Mouse (Mus musculus): Measurements from ENCODE around the gene Sycp2l.

The Sycp2l gene

DNA sequence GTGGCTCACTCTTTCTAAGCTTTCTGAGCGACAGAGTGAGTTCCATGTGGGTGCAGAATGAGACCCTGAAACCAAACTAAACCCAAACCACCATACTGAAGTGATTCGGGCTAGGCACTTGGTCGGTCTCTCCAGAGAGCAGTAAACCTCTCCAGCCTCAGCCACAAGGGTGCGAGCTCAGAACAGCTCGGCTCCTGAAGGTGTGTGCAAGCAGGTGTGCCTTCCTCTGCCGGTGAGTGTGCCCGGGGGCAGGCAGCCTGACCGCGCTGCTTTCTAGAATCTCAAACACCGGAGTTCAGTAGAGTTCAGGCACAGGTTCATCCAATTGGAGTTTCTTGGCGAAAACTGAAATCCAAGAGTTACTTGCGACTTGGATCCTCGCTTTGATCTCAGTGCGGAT lies at the start of gene Sycp2l:
Sycp2l (plus strand) TSS at position 368 of the 400 bp plus-strand sequence.
- peak; percentile 40 for DNase-seq (ENCODE audit: low read depth, low spot score)

DNA sequence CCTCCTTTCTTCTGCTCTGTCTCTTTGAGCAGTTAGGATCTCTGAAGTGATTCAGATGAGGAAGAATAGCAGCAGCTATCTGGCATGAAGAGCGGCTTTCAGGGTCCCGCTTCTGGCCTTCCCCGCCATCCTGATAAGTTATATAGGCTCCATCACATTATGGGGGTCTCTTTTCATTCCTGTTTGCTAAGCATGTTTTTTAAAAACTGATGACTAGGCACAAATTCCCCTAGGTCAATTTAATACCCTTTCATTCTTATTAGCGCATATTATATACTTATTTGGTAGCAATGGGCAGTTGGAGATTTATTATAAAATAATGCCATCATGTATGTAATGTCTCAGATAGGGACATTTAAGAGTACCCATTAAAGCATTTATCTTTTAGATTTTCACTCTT lies 46.5 kb upstream of the Sycp2l start:
- no peak for DNase-seq (ENCODE audit: low read depth, low spot score)

DNA sequence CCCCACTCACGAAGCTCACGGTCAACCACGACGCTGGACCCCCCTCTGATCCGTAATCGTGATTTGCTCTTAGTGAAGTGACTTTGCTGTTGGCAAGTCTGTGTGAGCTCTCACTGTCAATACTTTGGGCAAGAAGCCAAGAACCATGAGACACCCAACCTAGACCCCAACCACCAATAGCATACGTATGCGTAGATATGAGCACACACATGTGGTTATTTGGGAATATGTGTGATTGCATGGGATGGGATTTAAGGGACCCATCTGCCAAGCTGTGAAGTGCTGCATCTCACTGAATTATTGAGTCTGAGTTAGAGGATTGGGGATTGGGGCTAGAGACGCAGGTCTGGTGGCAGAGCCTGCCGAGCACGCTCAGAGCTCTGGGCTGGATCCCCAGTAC lies 42.5 kb upstream of the Sycp2l start:
- no peak for DNase-seq (ENCODE audit: low read depth, low spot score)

DNA sequence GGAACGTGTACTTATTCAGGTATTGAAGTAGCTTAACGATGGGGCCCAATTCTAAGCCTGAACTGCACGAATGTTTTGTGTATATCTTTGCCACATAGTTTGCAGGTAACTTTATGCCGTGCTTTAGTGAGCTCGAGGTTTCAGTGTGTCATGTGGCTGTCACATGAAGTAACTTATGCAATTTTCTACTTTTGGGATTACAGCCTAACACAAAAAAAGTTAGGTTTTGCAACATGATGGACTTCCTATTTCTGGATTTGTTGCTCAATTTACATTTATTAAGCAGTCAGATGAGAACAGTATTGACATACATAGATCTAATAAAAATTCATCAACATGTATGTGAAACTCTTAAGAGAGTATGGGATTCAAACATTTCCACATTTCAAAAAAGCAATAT lies 40.3 kb upstream of the Sycp2l start:
- no peak for DNase-seq (ENCODE audit: low read depth, low spot score)

DNA sequence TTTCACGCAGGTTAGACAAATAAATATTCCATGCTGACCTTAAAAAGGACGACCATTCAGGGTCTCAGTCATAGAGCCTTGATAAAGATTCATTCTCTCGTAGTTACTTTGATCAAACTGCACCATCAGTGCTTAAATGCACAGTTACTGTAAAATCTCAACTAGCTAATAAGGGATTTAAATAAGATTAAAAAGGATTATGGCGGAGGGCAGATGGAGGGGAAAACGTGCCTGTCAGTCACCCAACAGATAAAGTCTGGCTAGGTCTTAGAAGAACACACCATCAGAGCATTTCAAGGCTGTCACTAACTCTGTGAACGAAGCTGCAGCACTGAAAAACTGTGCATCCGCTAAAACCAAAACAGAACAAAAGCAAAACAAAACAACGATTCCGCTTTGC lies 36.2 kb upstream of the Sycp2l start:
- DNase-seq (ENCODE audit: low read depth, low spot score), result no peak

DNA sequence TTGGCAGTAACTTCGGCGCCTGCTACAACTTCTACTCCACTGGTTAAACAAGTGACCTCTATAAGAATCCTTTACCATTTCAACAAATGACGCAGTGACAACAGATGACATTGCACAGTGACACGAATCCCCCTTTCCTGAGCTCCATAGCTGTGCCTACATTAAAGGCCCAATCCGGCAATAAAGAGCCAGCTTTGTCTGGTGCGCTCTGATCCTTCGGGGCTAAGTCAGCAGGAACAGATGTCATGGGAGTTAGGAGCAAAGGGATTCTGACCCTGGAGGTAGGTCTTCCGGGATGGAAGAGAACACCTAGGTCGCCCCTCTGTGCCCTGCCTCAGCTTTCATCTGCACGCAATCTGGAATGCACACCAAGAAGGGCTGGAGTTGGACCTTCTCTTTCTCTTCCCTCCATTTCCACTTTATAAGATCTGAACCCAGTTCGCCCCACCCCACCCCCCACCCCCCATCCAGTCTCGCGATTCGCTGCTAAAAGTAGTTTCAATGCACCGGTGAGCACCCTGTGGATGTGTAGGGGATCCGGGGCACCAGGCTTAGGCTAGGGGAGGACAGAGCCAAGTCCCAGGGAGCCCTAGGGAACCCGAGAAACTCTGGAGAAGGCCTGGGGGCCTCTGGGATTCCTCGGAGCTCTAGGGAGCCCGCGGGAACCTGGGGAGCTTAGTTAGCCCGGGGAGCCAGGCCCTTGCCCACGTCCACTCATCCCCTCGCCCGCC lies 35.3 kb upstream of the Sycp2l start:
- DNase-seq (ENCODE audit: low read depth, low spot score), result peak; percentile 11

DNA sequence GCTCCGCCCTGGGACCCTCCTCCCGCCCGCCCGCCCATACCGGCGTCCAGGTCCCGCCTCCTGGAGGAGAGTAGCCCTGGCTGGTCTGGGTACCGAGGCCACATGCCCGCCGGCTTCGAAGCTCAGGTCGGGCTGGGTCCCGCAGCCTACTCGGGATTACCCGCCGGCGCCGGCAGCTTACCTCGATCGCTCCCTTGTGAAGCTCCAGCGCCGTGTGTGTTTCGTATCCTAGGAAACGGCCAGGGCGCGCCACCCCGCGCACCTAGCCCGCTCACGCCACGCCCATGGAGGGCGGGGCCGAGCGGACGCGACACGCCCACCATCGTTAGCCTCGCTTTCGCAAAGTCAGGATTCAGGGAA lies 34.7 kb upstream of the Sycp2l start, which contains the start of gene Mak:
Mak (minus strand) TSS at position 286 of the 360 bp plus-strand sequence.
- DNase-seq (ENCODE audit: low read depth, low spot score), result peak; percentile 89

DNA sequence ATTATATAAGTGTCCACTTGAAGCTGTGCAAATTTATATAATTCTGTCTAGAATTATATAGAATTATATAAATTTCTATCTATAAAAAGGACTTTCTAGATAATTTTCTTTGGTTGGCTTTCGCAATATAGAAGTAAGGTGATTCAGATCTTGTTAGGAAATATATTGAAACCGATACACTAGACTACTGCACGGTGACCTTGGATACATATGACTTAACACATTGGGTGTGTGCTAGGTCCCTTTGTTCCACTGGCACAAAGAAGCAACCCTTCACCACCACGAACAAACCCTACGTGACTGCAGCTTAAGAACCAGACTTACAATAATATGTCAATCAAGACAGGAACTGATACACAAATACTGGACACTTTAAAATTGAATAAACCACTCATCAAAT lies 34.2 kb upstream of the Sycp2l start:
- DNase-seq (ENCODE audit: low read depth, low spot score), result no peak

DNA sequence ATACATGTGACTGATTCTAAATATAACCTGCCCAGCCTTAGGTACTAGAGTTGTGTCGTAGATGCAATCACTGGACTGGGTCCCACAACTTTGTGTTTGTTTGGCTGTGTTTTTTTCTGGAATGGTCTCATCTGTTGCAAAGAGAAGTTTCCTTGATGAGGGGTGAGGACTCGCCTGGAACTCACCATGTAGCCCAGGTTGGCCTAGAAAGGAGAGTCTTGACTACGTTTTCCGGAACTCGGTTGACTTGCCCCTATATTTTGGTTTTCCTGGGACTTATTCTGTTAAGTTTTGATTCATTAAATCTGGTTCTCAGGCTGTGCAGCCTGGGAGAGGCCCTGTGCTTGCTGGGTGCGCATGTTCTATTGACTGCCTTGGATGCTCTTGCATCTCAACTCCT lies 33.4 kb upstream of the Sycp2l start:
- DNase-seq (ENCODE audit: low read depth, low spot score), result no peak

DNA sequence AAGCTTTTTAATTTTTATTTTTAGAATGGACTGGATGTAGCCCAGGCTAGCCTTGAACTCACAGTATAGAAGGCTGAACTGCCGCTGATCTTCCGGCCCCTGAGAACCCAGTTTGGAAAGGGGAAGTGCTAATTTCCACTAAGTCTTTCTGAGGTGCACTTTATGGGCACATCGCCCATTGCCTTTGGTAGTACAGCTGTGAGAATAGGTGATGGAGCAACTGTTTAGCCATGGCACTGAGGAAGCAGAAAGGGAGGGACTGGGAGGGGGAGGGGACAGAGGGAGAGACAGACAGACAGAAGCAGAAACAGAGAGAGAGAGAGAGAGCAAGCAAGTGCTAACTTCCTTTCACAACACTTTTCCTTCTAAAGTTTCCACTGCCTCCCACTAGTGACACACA lies 29.6 kb upstream of the Sycp2l start:
- no peak for DNase-seq (ENCODE audit: low read depth, low spot score)

DNA sequence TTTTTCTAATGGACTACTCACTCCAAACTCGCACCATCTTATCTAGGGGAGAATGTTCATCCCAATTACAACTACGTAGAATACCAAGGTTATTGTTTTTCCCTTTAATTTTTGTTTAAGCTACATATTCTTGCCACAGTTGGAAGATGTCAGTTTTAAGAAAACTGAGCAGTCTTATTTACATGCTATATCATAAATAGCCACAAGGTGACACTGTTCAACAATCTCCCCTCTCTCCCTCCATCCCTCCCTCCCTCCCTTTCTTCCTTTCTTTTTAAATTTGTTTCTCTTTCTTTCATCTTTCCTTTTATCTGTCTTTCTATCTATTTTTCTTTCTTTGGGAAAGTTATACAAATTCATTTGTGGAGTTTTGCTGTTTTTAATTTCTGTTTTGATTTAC lies 29.0 kb upstream of the Sycp2l start:
- DNase-seq (ENCODE audit: low read depth, low spot score), result peak; percentile 41

DNA sequence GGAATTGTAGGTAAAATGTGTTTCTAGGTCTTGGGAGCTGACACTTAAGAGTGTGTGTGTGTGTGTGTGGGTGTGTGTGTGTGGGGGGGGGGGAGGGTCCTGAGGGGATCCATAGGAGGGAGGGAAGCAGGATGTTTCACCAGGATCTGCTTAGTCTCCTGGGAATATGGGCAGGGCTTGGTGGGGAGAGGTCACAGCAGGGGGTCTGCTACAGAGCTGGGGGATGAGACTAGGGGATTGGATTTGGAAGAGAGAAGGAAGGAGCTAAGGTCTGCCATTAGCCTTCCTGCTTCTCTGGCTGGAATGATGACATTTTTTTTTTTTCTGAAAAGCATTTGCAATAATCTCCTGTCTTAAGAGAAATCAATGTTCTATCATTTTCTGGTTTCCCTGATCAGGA lies 25.4 kb upstream of the Sycp2l start:
- peak; percentile 61 for DNase-seq (ENCODE audit: low read depth, low spot score)

DNA sequence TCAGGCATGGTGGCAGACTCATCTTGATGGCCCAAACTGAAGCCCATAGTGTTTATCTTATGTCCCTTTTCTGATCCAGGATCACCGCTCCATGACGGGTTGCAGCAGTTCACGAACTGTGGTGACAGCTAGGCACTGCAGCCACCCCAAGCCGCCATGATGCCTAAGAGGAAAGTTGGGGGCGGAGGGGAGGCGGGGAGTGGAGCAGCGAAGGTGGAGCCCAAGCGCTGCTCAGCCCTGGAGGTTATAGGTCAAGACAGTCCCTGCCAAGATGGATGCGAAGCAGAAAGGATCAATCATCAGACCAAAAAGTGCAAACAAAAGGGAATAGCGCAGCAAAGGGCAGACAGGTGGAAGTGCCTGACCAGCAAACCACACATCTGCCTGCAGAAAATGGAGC lies 22.8 kb upstream of the Sycp2l start:
- DNase-seq (ENCODE audit: low read depth, low spot score), result peak; percentile 68

DNA sequence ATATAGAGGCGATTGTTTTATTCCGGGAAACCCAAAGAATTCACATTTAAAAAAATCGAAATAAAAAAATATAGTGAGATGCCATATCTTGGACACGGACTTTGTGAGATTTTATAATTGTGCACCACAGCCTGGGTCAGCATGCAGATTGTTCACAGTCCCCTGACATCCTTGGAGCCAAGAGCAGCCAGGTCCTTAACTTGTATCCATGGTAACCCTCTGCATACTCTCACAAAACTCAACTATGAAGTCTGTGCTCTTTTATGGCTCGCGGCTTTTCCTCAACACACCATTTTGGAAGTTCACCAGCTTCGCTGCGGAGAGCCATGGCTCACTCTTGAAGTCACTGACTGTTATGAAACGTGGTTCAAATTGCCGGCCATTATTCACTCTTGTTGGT lies 19.9 kb upstream of the Sycp2l start:
- no peak for DNase-seq (ENCODE audit: low read depth, low spot score)

DNA sequence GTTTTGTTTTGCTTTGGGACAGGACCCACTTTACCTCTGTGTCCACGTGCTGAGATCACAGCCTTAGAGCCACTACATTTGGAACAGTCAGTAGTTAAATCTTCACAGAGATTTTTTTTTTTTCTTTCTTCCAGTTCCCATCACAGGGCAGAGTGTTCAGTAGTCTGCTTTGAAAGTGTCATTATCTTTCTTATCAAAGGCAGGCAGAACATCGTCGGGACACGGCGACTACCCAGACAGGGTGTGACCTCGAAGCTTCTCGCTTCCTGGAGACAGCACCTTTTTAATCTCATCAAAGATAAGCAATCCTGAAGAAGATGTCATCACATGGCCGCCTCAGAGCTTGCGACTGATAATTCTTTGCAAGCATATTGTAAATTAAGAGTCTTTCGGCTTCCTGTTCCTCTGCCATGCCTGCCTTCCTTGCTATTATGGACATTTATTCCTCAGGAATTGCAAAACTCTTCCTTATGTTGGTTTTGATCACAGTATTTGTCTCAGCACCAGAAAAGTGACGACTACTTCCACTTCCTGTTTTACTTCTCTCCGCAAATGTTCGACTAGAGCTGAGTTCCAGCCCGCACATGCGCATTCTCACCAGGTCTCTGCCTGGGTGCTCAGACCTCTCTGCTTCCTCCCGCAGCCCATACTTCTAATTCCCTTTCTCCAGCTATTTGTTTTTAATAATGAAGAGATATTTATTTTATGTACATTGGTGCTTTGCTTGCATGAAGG lies 16.6 kb upstream of the Sycp2l start:
- no peak for DNase-seq (ENCODE audit: low read depth, low spot score)

DNA sequence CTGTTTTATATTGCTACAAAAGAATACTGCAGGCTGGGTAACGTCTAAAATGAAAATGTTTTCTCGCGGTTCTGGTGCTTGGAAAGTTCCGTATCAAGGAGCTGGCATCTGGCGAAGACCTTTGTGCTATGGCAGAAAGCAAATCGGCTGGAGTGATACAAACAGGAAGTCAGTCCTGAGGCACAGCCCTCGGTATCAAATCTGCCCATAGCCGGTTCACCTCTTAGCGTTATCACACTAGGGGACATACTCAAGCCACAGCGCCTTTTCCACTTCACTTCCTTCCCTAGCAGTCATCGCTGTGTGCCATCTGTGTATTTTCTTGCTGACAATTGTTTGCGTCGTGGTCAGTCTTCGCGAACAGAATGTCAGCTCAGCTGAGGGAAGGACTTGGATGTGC lies 15.8 kb upstream of the Sycp2l start:
- no peak for DNase-seq (ENCODE audit: low read depth, low spot score)

DNA sequence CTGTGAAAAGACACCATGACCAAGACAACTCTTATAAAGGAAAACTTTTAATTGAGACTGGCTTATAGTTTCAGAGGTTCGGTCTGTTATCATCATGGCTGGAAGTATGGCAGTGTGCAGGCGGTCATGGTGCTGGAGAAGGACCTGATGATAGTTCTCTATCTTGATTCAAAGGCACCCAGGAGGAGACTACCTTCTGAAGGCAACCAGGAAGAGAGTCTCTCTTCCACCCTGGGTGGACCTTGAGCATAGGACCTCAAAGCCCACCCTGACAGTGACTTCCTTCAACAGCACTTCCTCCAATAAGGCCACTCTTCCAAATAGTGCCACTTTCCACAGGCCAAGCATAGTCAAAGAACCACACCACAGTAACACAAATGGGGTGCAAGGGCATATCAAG lies 14.1 kb upstream of the Sycp2l start:
- DNase-seq (ENCODE audit: low read depth, low spot score), result no peak

DNA sequence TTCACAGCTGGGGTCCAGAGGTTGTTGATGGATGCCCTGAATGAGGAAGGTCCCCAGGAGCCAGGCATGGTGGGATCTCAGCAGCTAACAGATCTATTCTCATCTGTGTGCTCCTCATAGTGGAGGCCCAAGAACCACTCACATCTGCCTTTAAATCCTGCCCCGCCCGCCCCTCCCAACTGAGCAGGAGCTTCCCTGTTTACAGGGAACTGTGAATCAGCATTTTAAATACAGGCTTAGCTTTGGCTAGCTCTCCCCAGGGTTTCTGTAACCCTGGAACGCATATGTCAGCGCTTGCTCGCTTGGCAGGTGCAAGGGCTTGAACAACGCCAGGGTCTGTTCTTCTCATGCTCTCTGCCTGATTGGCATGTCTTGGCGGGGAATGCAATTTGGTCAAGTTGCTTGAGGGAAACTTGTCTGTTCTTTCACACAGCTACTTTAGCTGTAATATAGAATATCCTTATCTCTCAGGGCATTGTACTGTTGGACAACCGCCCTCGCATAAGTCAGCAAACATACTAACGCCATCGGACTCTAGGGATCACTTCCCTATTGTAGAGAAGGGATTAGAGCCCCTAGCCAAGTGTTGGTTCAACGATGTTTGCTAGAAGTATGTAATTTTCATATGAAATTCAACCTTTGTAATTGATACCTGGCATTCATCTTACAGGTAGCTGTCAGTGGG lies 10.1 kb upstream of the Sycp2l start:
- no peak for DNase-seq (ENCODE audit: low read depth, low spot score)

DNA sequence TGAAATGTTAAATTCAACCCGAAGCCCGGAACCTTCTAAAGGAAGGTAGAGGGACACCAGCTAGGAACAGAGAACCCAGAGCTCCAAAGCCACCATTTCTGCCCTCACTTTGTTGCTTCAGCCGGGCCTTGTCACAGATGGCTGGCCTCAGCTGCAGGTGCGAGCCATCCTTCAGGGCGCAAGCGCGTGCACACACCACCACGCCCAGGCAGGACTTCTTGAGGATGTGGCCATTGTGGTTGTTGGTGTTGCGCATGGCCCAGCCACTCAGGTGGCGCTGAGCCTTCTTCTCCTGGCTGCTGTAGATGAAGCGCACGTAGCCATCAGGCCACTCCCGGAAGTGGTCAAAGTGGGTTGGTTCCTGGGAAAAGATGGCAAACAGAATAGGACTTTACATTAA lies 8.6 kb upstream of the Sycp2l start:
- DNase-seq (ENCODE audit: low read depth, low spot score), result no peak

DNA sequence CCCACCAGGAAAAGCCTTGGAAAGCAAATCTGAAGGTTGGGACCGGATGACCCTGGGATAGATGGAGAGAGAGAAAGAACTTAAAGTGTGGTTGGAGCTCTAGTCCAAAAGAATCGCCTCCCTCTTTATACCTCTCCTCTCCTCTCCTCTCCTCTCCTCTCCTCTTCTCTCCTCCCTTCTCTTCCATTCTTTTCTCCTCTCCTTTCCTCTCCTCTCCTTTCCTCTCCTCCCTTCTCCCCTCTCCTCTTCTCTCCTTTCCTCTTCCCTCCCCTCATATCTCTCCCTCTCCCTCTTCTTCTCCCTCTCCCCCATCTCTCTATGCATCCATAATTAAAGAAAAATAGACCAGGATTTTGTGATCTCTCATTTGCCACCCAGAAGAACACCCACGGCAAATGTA lies 3.2 kb upstream of the Sycp2l start, which contains the start of gene Gcm2:
Gcm2 (minus strand) TSS at position 101 of the 400 bp plus-strand sequence.
- DNase-seq (ENCODE audit: low read depth, low spot score), result no peak

DNA sequence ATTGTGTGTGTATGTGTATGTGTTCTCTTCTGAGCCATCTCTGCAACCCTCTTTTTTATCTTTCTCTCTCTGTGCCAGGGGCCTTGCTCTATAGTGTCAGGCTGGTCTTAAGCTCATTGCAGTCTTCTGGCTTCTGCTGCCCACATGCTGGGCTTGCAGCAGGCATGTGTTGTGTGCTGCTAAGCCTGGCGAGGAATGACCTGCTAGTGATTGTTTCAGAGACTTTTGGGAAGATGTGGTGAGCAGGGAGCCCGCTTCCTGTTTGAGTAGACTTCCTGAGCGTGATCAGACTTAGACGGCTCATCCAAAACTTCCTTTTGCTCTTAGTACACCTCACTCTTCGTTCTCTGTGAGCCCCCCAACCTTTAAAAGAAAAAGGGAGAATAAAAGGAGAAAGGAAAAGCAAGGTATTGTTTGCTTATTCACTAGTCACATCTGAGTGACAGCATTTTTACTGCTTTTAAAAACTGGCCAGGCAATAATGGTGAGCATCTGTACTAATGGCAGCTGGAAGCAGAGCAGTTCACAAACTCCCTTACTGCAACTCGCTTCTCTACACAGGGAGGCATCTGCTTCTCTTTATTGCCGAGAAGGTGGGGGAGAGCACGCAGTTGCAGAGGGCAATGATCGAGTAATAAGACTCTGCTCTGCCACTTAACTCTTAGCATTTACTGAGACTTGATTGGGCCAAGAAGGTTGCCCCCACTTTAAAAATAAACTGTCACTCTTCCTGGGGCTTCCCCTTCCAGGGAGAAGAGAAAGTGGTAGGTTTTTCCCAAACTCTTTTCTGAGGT lies 5.2 kb downstream of the Sycp2l start:
- DNase-seq (ENCODE audit: low read depth, low spot score), result no peak

DNA sequence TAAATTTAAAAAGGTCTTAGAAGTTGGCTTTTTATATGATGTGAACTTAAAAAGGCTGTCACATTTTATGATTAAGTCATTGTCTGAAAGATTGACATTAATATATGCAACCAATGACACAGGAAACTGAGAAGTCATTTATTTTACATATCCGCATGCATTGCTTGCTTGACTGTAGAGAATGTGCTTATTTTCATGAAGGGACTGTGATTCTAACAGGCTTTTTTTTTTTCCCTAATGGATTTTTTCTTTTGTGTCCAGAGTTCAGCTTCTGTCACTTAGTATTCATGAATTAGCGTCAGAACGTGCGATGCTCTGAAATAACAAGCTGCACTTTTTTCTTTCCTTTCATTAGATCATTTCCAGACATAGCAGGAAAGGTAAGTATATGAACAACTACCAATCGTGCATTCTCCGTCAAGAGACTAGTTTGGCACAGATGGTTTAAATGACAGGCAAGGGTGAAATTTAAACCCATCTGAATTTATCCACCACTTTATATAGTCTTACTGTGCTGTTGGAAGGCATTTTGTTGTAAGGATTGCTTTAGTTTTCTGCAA lies 9.6 kb downstream of the Sycp2l start:
- no peak for DNase-seq (ENCODE audit: low read depth, low spot score)
